Mouse (Mus musculus): ENCODE results near the gene Fam192a.

Gene Fam192a

GRCm38 (mm10) chr8:94532000-94532399 lies 69.8 kb downstream of the Fam192a start:
- DNase-seq = no peak

GRCm38 (mm10) chr8:94530643-94531042 lies 71.2 kb downstream of the Fam192a start:
- DNase-seq = no peak

- no peak for DNase-seq
Observed at GRCm38 (mm10) chr8:94529875-94530274, 71.9 kb downstream of the Fam192a start.

- peak; percentile 66 for DNase-seq
Observed at GRCm38 (mm10) chr8:94528245-94528644, 73.6 kb downstream of the Fam192a start.

GRCm38 (mm10) chr8:94527178-94527577 lies 74.6 kb downstream of the Fam192a start:
- DNase-seq = no peak

- DNase-seq = no peak
Observed at GRCm38 (mm10) chr8:94524554-94524953, 77.2 kb downstream of the Fam192a start.
